Mouse (Mus musculus) megakaryocyte, adult 5-6 weeks (primary cell): ENCODE results near the gene H1foo. TPM values are rescaled to one million over a fixed set of nuclear protein-coding genes. Genes with fewer than 3 reads are reported as not detected.

Experiments
- ATAC-seq: 2 replicates; pipeline ENCODE4 v1.8.0; 2016; ENCODE audit warnings: mild to moderate bottlenecking, inconsistent platforms; ENCODE audit not compliant: poor library complexity, severe bottlenecking
- total RNA-seq, 2 experiments: library from RNA; stranded (forward) in 1 of 2; stranded (reverse) in 1 of 2; fragments of 153-499, 151-499 nt in 1 of 2; fragments of 221-1000, 200-1000 nt in 1 of 2; gene quantifications; 2 replicates each; pipeline versions ENCODE4 v1.2.3 to v1.2.4; 2015 to 2017

H1foo gene
- total RNA-seq, 2 experiments from 2014 or later: not detected

DNA sequence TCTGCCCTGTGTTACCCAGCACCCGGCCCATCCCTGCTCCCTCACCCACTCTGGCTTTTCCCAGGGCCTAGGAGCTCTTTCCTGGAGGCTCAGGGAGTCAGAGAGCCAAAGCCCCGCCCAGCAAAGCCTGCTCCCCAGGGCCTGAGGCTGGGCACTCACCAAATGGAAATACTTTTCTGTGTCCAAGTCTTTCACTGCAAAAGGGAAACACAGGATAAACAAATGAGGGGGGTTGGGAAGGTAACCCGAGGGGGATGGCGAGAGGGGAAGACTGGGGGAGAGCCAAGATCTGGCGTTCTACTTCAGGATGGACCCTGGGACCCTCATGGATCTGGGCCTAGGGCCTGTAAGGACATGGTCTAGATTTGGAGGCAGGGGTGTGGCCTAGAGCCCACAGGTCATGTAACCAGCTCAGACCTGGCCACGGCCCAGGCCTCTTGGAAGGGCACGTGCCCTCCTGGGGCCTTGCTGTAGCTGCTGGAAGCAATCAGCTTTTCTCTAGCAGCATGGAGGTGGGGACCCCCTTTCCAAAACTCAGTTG, 14.5 kb downstream of the H1foo start:
- ATAC-seq: no peak

DNA sequence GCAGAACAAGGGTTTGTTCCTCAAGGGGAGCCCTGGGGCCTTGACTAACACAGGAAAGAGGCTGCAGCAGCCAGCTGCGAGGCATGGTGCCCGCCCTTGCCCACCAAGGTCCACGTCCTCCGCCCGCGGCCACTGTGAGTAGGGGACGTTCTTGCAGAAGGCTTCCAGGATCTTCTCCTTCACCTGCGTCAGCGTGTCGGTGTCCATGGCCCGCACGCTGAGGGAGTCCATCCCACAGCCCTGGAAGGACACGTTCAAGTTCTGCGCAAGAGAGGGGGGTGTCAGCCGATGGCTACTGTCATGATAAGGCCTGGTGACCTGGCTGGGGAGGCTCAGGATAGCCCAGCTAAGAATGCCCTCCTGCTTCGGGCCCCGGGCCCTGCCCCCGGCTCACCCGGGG, 15.6 kb downstream of the H1foo start:
- ATAC-seq: no peak

DNA sequence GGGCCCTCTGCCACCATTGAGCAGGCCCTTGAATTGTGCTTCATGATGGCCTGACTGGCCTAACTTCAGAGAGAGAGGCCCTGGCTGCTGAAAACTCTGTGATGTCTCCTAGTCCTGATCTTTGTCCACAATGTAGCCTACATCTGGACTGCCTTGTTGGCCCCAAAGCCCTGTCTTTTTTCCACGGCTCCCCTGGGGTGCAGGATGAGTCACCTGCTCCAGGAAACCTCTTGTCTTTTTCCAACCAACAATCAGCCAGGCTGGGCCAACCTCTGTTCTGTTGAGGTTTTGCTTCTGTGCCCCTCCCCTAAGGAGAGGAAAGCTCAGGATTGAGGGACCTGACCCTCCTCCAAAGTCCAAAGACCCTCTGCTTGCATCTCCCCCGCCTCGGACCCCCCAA, 17.0 kb downstream of the H1foo start:
- ATAC-seq: no peak

DNA sequence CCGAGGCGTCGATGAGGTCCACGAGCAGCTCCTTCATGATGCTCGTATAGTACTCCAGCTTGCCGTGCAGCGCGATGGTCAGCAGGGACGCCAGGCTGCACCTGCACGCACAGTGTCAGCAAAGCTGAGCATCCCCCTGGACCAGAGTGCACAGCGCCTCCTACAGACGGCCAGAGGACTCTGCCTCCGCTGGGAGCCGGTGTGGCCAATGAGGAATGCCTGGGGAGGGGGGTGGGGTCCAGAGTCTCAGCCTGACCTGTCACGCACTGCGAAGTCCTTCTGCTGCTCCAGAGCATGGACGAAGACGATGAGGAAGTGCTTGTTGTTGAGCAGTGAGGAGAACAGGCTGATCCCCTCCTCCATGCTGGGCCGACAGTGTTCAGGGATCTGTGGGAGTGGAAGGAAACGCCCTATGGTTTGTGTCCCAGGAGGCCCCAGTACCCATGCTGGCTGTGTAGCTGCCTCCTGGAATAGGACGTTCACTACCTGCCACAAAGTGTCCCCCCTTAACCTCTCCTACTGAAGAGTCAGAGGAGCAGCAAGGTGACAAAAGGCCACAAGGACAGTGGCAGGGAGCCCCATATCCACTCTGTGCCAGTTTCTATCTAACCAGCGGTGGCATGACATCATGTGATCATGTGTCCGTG, 17.8 kb downstream of the H1foo start:
- ATAC-seq: no peak

DNA sequence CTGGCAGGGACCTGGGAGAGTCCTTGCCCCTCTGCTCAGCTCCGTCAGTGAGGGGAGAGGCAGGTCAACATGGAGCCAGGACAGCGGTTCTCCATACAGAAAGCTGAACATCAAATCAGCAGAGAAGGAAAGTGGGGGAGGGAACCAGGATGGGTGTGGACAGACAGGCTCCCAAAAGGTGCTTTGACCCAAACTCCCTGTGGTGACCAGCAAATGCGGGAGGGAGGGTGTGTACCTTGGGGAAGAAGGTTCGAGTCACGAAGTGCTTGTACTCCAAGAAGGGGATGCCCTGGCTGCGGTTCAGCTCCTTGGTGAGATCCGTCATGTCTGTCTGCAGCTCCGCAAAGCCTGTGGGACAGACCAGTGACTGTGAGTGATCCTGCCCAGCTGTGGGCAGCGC, 18.9 kb downstream of the H1foo start:
- ATAC-seq: no peak

DNA sequence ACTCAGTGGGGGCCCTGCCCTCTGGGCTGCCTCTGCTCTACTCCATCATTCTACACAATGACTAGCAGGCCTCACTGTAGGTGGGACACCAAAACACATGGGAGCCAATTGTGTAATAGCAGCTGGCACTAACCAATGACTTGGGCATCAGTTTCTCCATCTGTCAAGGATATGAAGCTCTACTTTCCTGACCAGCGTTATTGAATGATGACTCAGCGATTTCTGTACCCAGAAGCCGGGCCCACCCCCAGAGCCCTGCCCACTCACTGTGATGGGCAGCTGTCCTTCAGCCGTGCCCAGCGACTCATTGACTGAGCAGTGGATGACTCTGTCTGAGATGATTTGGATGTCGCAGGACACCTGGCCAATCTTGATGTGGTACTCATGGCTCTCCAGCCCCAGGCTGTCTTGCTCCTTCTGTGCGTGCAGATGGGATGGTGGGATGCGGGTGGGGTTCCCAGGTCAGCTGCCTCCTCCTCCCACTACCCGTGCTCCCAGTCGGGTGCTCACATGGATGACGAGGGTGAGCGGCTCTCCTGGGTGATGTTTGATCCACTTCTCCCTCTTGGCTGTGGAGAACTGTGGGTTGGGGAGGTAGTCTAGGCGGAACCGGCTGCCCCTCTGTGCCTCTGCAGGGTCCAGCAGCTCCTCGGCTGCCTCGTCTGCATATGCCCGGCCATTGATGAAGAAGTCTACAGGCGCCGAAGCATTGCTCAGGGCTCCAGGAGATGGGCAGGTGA, 21.7 kb downstream of the H1foo start:
- ATAC-seq: no peak

DNA sequence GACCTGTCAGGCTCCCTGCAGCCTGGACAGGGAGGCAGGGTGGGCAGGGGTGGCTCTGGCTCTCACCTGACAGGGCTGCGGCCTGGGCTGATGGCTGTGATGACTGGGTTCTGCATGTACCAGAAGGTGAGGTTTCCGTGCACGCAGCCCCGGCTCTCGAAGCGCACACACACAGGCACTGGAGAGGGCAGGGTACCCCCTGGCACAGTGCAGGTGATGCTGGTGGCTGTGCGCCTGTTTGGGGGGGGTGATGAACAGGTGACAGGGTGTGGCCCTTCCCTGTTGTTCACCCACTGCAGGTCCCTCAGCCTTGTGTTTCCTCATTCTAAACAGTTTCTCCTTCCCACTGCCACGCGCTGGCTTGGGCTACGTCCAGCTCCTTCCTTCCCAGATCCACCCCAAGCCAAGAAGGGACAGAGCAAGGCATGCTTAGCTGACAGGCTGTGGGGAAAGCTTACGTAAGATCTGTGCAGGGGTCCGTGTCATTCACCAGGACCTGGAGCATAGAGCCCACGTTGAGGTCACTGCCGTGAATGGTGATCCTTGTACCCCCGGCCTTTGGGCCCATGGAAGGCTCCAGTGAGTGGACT, 22.6 kb downstream of the H1foo start:
- ATAC-seq: no peak

DNA sequence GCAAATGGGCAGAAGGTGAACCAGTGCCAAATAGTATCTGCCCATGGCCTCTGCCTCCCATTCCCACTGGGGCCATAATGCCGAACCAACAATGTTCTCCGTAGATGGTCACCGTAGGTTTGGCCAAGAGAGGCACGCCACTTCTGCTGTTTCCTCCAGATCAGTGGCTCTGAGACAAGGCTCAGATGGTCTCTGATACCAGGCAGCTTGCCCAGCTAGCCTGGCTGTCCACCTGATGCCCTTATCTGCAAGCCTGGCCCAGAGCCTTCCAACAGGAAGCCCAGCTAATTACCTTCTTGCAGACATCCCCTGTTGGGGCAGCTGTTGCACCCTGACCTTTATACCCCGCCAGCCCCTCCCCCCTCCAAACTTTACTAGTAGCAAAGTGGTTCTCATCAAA, 23.3 kb downstream of the H1foo start:
- no peak for ATAC-seq

DNA sequence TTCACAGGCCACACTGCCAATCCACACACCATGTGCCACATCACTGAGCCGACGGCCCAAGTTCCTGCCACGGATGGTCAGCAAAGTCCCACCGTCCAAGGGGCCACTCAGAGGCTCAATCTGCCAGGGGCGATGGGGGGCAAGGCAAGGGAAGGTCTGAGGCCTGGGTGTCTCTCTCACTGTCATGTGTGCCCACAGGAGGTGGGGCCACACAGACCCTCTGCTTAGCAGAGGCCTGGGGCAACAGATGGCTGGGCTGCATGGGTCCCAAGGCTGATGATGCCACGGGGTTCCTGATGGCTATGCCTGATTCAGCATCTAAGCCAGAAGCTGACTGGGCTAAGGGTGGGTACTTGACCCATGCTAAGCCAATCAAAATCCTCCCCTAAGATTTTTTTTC, 24.0 kb downstream of the H1foo start:
- ATAC-seq: no peak; the same call in 1 of the 2 replicates

DNA sequence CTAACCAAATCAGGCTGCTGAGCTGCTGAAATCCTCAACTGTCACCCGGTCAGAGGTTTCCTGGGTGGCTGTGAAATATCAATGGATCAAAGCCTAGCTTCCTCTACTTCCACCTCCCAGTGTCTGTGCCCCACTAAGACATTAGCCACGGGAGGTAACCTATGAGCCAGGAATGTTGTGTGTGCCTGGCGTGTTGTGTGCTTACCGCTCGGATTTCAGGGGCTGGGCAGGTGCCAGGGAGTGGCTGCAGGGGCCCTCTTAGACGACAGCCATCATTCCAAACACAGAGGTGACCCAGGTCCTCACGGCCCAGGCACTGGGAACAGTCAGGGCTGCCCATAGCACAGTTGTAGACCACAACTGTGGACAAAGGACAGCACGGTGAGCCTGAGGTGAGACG, 24.4 kb downstream of the H1foo start:
- ATAC-seq: no peak

DNA sequence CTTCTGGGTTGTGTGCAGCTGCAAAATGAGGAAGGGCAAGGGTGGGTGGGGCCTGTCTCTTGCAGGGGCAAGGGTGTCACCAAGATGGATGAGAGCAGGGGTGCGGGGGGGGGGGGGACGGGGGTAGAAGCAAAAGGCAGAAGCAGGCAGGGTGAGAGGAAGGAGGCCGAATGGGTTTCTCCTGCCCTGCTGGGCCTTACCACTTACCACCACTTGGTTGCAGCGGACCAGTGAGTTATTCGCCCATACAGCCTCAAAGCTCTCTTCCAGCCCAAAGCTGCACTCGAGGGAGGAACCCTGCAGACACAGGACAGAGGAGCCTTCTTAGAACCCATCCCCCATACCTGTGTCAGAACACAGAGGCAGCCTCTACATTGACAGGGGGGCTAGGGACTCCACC, 25.2 kb downstream of the H1foo start:
- peak; percentile 67 for ATAC-seq

DNA sequence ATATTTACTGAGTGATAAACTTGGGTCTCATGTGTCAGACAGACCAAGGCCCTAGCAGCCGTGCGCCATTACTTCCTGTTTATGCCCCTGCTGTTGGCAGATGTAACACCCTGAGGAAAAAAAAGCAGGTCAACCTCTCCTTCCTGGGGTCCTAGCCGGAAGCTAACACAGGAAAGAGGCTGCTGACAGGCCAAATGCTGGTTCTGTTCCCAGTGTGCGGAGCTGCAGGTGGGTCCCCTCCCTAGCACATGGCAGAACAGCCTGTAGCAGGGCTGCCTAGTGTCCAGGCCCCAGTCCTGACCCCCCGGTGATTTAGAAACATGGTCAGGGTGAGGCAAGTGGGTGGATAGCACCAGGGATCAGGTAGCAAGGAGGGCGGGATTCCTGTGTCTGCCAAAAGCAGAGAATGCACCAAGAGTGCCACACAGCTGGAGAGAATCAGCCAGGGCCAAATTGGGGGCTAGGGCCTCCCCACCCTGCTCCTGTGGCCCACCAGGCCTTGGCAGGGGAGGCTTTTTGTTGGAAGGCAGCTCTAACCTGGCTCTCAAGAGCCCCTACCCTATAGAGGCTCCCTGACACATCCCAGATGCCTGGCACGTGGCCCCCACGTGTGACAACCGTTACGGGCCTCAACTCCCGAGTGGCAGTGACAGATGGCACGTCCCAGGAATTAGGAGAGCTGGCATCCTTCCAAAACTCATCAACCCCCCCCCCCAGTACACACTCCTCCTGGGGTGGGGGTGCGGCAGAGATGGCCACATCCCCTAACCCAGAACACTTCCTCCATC, 26.7 kb downstream of the H1foo start:
- ATAC-seq: no peak

DNA sequence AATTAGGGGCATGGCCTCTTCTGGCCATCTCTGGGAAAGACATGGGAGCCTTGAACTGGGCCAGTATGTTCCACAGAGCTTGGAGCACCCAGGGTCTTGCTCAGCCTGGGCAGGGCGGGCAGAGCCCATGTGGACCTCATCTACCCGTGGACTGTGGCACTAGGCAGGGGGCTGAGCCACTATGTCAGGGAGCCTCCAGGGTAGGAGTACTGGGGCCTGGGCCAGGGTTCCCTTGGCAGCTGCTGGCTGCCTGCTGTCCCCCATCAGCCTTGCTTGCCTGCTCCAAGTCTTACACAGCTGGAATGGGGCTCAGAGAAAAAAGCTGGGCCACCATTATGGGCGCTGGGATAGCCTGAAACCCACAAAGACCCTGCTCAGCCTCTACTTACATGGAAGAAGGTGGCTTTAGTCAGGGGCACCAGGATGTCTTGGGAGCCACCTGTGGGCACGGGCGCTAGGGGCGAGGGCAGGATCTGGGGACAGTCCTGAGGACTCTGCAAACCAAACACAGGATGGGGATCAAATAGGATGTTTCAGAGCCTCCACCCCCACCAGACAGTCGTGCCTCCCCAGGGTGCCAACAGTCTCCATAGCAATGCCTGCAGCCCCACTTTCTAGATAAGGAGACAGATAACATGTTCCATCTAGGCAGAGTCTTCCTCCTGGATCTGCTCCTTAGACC, 27.5 kb downstream of the H1foo start:
- no peak for ATAC-seq

DNA sequence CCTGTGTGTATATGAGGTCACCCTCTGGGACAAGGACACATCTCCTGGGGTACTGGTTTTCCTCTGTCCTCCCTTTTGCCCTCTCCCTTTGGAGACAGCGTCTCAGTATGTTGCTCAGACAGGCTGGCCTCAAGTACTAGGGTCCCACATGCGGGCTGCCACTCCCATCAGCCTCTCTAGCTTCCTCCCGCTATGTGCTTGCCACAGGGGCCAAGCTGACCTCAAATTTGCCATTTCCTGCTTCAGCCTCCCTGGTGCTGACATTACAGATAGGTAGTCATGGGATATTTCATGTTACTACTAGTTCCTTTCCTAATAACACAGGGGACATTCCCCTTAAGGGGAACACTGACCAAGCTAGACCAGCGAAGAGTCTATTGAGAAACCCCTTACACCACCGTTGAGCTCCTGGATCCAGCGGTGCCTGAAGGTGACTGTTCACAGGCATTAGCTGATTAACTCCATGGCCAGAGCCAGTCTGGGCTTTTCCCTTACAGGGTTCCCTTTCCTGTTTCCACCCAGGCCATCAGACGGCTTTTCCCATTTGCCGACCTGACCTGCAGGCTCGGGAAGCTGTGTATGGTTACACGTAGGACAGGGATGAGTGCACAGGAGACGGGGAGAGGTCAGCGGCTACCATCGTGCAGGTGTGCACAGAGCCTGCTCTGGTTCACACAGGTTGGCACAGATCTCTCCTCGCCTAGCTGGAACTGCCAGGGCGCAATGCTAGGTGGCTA, 28.6 kb downstream of the H1foo start:
- ATAC-seq: peak; percentile 45

DNA sequence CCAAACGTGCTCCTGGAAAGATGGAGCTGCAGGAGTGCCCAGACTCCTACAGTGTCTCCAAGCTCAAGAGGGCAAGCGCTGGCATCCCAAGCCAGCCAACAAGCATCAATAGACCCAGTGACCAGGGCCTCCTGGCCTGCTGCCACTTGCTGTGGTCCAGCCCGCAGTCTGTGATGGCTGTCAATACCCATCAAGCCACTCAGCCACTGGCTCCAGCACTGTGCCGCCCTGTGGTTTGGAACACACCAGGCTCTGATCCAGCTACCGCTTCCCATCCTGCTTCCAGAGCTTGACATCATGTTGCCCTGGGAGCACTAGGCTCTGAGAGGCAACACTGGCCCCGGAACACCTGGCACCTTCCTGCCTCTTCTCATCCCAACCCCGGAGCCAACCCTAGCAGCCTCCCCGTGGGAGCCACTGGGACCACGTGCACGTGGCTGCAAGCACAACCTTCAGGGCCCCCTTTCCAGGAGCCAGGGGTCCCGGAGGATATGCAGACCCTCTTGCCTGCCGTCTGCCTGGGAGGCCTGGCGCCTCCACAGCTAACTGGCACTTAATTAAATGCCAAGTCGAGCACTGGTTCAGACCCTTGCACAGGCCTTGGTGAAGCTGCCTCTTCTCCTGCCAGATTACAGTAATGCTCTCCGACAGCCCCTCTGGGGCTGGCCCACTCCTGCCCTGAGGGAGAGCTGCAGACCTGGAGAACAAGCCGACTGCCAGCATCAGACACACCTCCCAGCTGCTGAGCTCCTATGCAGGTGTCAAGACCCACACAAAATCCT, 29.3 kb downstream of the H1foo start:
- ATAC-seq: no peak

DNA sequence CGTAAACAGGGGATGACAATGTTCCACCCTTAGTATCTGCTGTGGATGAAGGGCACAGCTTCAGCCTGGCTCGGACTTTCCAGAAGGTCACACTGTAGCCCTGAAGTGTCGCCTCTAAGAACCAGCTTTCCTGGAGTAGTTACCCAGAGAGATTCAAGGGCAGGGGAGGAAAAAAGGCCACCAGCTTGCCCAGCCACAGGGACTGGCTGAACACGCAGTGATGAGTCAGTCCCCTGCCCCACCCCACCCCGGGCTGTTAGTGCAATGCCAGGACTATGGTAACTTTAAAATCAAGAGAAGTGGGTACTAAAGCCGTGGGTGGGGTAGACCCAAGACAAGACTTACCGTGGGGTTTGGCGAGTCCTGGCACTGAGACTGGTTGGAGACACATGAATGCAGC, 30.9 kb downstream of the H1foo start:
- ATAC-seq: no peak

DNA sequence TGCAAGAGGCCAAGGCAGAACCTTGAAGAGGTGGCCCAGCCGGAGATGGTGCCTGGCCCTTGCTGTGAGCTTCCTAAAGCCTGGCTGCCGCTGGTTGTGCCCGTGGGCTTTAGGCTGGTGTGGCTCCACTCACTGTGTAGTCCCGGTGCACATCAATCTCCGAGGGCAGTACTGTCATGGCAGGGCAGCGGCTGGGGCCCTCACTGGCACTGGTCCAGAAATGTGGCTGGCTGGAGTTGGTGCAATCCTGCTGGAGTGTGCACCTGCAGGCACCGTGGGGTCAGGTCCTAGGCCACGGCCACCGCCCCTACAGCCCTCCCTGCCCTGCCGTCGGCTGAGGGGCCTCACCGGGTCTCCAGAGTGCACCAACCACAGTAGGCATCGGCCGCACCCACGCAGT, 33.1 kb downstream of the H1foo start:
- no peak for ATAC-seq

DNA sequence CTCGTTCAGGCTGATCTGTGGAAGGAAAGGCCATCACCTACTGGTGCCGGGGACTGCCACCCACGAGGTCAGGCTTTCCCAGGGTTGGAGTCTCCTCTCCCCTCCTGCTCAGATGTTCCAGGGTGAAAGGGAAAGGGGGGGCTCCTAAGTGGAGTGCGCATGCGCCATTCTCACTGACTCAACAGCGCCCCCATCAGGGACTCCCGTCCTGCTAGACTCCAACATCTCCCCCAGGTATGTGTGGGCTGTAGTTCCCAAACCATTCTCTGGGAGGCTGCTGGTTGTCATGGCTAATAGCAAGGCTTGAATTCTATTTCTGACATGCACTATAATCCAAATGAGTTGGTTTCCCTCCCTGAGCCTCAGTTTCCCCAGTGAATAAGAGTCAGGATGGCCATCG, 33.9 kb downstream of the H1foo start:
- no peak for ATAC-seq

DNA sequence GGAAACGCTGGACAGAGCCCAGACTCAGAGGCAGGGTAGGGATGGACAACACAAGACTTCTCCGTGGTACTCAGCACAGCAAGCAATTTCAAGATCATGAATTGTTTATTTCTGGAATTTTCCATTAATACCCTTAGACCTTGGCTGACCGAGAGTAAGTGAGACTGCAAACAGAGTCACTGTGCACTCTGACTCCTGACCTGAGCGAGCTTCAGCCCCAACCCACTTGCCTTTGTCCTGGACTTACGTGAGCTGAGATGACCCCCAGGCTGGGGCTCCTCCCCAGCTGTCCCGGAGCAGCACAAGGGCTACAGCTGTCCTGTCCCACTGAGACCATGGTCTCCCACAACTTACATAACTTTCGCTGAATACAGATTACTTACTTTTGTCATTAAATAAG, 38.2 kb downstream of the H1foo start:
- ATAC-seq: no peak
